Mouse (Mus musculus) brain, embryonic 14.5 days (tissue): ENCODE data around the gene Cachd1. TPM values are rescaled to one million over a fixed set of nuclear protein-coding genes. Genes with fewer than 3 reads are reported as not detected.
A peak's percentile ranks its signal among the peaks of the same experiment; 100 is the strongest.

Experiments
- DNase-seq: peaks from one replicate; pipeline ENCODE4 v3.0.0-alpha.2; 2011; ENCODE audit warnings: low read depth
- CTCF ChIP-seq: fragments of 200-500 bp; IDR thresholded peaks from 2 replicates; pipeline ENCODE4 v1.5.1; 2012; ENCODE audit warnings: inconsistent platforms, mild to moderate bottlenecking, moderate library complexity, borderline replicate concordance; ENCODE audit not compliant: insufficient read depth, insufficient read length; ENCODE audit errors: extremely low read depth
- POLR2A ChIP-seq: fragments of 200-500 bp; IDR thresholded peaks from 2 replicates; pipeline ENCODE4 v1.6.1; 2012; ENCODE audit warnings: mild to moderate bottlenecking, inconsistent platforms, borderline replicate concordance; ENCODE audit not compliant: poor library complexity, insufficient read depth, insufficient read length, severe bottlenecking; ENCODE audit errors: extremely low read depth
- polyA plus RNA-seq: library from polyadenylated mRNA; depleted of rRNA; stranded (reverse); fragments of >200 nt; gene quantifications from 2 replicates; pipeline ENCODE4 v1.2.3, GENCODE M21; 2012

Cachd1 gene
- polyA plus RNA-seq, 1 experiment, result 150 TPM

GRCm38 (mm10) chr4:100855373-100855772 lies 78.9 kb downstream of the Cachd1 start:
- TF ChIP-seq POLR2A, result no peak
- no peak for TF ChIP-seq CTCF
- DNase-seq, result peak; percentile 81

- peak; percentile 93 for DNase-seq
- TF ChIP-seq CTCF, result no peak
- TF ChIP-seq POLR2A, result no peak
Measured at GRCm38 (mm10) chr4:100857411-100857869, 81.0 kb downstream of the Cachd1 start.

- TF ChIP-seq POLR2A, result no peak
- TF ChIP-seq CTCF, result no peak
- DNase-seq, result no peak
Measured at GRCm38 (mm10) chr4:100863861-100864428, 87.5 kb downstream of the Cachd1 start.

- peak; percentile 47 for DNase-seq
- TF ChIP-seq CTCF, result no peak
- TF ChIP-seq POLR2A, result no peak
Measured at GRCm38 (mm10) chr4:100865423-100865822, 88.9 kb downstream of the Cachd1 start.

- TF ChIP-seq POLR2A (no peak), CTCF (no peak)
- DNase-seq, result peak; percentile 55
Measured at GRCm38 (mm10) chr4:100865962-100866703, 89.7 kb downstream of the Cachd1 start.

GRCm38 (mm10) chr4:100877351-100877750 lies 100.9 kb downstream of the Cachd1 start:
- no peak for DNase-seq
- TF ChIP-seq CTCF (no peak), POLR2A (no peak)

- TF ChIP-seq CTCF, result no peak
- TF ChIP-seq POLR2A, result no peak
- no peak for DNase-seq
Measured at GRCm38 (mm10) chr4:100879414-100879813, 102.9 kb downstream of the Cachd1 start.

- TF ChIP-seq CTCF (no peak), POLR2A (no peak)
- DNase-seq, result no peak
Measured at GRCm38 (mm10) chr4:100880075-100880474, 103.6 kb downstream of the Cachd1 start.

GRCm38 (mm10) chr4:100885793-100886742 lies 109.6 kb downstream of the Cachd1 start:
- TF ChIP-seq CTCF, result no peak
- no peak for TF ChIP-seq POLR2A
- DNase-seq, result peak; percentile 72

- TF ChIP-seq POLR2A, result no peak
- DNase-seq, result no peak
Measured at GRCm38 (mm10) chr4:100886743-100887416, 110.4 kb downstream of the Cachd1 start.
